Mouse (Mus musculus): ENCODE data around the gene Clcc1.
"Not testable (repeated sequence)": the region's sequence is repeated elsewhere in the genome, so short reads cannot be mapped to it uniquely, and the experiment has no call there.

Gene Clcc1

DNA sequence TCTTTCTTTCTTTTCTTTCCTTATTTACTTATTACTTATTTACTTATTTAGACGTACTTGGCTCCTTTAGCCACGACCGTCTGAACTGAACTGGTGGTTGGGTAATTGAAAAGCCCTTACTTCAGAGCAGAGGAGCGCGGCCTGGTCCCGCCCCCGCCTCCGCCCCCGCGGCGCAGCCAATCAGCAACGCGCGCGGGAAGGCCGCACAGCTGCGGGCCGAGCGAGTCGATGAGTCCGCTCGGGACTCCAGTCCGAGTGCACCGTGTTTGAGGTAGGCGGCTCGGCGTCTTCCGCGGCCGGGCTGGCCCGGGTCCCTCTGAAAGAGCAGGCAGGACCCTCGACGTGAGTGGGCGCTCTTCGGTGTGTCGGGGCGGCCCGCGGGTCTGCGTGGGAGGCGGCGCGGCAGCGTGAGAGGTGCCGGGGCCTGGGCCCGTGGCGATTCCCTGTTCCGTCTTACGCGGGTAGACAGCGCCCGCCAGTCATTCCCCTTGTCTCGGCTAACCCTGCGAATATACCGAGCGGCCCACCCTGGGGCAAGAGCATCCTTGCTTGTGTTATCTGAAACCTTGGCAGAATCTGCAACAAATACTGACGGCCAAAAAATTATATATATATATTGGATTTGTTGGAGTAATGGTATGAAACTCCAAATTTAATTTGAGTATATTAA is at the start of gene Clcc1:
TSS of gene Clcc1 (plus strand) at position 204 of the 670 bp plus-strand sequence.
- peak; percentile 98 for ATAC-seq (ENCODE audit: insufficient number of reproducible peaks, low FRiP score, low TSS enrichment)

DNA sequence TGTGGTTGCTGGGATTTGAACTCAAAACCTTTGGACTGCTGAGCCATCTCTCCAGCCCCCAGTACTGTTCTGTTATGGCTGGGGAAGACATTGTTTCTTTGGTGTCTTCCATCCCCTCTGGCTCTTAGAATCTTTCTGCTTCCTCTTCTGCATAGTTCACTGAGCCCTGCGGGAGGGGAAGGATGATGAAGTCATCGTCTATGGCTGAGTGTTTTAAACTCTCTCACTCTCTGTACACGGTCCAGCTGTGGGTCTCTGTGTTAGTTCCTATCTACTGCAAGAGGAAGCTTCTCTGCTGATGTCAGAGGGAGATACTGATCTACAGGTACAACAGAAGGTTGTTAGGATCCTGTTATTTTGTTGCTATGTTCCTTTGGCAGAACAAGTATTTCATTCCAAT is 44.8 kb upstream of the Clcc1 start:
- no peak for ATAC-seq (ENCODE audit: insufficient number of reproducible peaks, low FRiP score, low TSS enrichment)

DNA sequence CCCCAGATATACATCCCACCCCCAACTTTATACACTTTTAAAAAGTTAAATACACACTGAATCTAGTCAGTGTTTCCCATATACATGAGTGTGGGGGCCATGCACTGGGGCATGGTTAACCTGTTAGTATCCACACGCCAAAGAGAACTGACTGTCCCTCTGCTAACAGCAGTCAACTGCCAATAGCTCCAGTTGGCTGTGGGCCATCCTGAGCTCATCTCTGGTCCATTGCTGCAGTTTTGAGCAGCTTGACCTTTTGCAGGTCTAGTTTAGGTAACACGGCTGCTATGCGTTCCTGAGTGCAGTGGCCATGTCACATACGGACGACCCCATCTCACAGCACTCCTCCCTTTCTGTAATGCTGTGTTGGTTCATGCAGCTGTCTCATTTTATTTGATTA is 19.0 kb upstream of the Clcc1 start:
- ATAC-seq (ENCODE audit: insufficient number of reproducible peaks, low FRiP score, low TSS enrichment) = no peak

DNA sequence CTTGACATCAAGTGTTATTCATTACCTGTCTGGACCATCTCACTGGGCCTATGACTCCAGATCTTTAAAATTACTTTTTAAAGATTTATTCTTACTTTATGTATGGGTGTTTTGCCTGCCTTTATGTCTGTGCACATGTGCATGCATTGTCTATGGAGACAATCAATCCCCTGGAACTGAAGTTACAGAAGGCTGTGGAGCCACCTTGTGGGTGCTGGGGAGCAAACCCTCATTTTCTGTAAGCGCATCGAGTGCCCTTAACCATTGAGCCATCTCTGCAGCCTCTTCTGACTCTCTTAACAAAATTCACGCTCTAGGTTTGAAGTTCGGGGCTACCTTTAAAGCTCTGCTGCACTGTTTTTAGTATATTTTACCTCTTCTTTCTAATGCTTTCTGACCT is 14.3 kb upstream of the Clcc1 start:
- ATAC-seq (ENCODE audit: insufficient number of reproducible peaks, low FRiP score, low TSS enrichment) = no peak

DNA sequence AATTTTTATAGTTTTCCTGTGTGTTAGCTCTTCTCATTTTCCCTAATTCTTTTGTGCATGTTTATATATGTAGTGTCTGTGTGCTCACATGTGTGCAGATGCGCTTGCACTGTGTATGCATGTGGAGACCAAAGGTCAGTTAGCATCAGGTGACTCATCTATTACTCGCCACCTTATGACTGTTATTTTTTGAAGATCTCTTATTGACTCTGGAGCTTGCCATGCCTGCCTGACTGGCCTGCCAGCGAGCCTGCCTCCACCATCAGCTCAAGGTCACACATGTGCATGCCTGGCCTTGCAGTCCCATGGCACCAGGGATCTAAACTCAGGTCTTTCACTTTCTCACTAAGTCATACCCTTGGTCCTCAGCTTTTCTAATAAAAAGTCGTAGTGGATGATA is 12.7 kb upstream of the Clcc1 start:
- ATAC-seq (ENCODE audit: insufficient number of reproducible peaks, low FRiP score, low TSS enrichment) = no peak

DNA sequence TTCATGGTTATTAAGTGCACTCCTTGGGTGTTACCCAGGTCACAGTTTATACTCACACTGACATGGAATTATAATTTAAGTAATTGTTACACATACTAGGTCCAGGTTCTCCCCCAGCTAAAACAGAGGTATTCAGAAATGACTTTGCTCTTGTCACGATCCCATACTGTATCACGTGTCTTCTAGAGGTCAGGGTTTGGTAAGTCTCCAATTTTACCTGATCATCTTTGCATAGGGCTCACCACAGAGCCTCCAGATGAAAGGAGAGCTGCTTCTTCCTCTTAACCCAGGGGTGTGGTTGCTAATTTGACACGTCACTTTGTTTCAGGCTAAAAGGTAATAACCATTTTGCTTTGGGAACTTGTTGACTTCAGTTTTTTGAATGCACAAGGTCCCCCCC is 8.9 kb upstream of the Clcc1 start:
- ATAC-seq (ENCODE audit: insufficient number of reproducible peaks, low FRiP score, low TSS enrichment) = no peak

DNA sequence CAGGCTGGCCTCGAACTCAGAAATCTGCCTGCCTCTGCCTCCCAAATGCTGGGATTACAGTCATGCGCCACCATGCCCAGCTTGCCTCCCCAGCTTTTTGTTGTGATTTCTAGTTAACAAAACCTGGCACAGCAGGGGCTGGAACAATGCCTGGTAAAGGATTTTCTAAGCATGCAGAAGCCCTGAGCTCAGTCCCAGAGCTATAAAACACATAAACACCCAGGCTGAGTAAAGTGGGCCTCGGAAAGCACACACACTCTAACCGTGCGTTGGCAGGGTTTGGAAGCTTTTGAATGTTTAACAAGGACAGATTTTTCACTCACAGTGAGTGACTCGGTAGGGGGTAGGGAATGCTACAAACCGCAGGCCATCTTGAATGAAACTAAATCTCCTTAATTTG is 7.7 kb upstream of the Clcc1 start:
- no peak for ATAC-seq (ENCODE audit: insufficient number of reproducible peaks, low FRiP score, low TSS enrichment)

DNA sequence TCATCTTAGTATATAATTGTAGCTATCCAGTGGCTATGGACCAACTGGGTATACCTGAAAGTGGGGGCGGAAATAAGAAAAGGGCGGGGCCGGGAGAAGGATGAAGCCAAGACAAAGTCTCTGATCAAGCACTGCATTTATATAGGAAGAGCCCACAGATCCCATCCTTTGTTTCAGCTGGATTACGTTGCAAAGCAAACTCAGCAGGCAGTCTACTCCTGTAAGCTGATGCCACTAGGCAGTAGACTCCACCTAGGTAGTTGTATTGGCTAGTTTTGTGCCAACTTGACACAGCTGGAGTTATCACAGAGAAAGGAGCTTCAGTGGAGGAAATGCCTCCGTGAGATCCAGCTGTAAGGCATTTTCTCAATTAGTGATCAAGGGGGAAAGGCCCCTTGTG is 6.0 kb upstream of the Clcc1 start:
- ATAC-seq (ENCODE audit: insufficient number of reproducible peaks, low FRiP score, low TSS enrichment) = not testable (repeated sequence)

DNA sequence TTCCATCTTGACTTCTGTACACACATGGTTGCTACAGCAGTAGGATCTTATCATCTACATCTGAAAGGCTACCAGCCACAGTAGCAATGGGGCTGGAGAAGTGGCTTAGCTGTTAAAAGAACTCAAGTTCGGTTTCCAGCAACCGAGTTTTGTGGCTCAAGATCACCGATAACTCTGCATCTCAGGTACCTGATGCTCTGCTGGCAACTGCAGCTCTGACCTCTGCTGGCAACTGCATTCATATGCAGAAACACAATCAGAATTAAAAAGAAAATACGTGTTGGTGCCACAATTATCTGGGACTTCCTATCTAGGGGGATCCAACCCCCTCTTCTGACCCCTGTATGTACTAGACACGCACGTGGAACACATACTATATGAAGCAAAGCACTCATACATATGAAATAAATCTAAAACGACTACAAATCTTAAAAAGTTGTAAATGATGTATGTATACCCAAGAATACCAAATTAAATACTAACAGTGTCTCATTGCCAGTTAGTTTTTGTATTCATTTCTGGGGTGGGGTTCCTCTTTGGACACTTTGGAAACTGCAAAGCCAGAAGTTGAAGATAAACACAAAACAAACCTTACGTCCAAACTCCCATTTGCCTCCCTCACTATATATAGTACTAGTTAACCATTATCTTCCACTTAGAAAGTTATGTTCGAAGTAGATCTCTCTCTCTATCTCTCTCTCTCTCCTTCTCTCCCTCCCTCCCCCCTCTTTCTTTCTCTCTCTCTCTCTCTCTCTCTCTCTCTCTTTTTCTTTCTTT is 659 bp upstream of the Clcc1 start:
- ATAC-seq (ENCODE audit: insufficient number of reproducible peaks, low FRiP score, low TSS enrichment) = no peak

DNA sequence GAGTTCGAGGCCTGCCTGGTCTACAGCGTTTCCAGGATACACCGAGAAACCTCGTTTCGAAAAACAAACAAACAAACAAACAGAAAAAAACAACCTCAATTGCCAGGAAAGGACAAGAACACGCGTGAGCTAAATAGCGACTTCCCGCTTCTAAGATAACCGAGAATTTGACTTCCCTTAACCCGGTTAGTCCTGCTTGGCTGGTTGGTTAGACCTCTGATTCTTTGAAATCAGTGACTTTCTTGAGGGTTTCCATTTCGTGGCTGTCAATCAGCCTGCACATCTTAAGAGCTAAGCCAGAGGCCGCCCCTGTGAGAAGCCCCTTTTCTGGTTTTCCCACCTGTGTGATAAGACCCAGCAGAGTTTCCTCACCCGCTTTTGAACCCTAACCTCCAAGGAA is 853 bp downstream of the Clcc1 start:
- ATAC-seq (ENCODE audit: insufficient number of reproducible peaks, low FRiP score, low TSS enrichment) = no peak

DNA sequence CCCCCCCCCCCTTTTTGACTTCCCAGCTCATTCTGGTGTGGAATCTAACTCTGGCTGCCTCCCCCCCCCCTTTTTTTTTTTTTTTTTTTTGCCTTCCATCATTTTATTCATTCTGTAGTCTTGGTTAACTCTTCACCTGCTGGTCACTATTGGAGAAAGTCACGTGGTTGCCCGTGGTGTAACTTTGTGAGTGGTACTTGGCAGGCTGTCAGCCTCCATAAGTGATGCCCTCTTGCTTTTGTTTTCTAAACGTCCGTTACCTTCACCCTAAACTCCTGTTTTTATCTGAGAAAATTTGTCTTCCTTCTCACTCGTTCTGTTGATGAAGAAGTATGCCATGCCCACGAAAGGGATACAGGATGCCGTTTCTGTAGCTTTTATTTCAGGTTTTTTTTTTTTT is 1.8 kb downstream of the Clcc1 start:
- ATAC-seq (ENCODE audit: insufficient number of reproducible peaks, low FRiP score, low TSS enrichment) = no peak

DNA sequence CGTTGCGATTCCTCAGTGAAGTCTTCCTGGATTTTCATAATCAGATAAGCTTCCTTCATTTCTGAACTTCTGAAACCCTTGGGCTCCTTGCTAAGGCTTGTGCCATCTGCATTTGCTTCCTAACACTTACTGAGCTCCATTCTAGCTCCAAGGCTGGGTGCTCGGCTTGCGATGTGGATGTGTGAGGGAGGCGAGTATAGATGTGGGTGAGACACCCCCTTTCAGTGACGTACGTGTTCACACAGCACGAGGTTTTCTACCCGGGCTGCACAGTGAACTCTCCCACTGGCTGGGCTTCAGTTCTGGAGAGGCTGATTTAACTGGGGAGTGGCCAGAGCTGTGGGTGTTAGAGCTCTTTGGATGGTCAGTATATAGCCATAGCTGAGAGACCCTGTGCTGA is 4.9 kb downstream of the Clcc1 start:
- no peak for ATAC-seq (ENCODE audit: insufficient number of reproducible peaks, low FRiP score, low TSS enrichment)

DNA sequence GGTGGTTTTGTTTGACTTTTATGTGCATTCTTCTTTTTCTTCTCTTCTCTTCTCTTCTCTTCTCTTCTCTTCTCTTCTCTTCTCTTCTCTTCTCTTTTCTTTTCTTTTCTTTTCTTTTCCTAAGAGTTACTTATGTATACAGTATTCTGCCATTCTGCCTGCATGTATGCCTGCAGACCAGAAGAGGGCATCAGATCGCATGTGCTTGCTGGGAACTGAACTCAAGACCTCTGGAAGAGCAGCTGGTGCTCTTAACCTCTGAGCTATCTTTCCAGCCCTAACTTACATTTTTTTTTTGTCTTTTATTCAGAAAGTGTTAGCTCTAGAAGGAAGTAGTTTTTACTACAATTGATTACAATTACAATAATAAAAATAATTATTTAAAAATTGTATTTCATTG is 7.2 kb downstream of the Clcc1 start:
- ATAC-seq (ENCODE audit: insufficient number of reproducible peaks, low FRiP score, low TSS enrichment) = no peak

DNA sequence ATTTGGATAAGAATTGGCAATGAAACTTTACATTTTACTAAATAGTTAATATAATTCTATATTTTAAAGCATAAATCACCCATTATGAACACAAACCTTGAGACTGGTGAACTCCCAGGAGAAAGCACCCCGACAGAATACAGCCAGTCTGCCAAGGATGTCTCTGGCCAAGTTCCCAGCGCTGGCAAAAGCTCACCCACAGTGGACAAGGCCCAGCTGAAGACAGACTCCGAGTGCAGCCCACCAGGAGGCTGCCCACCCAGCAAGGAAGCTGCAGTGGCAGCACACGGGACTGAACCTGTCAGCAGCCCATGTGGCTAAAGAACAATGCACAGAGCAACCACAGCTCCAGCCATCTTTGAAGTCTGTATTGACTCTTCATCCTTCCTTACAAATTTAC is 22.9 kb downstream of the Clcc1 start:
- no peak for ATAC-seq (ENCODE audit: insufficient number of reproducible peaks, low FRiP score, low TSS enrichment)

DNA sequence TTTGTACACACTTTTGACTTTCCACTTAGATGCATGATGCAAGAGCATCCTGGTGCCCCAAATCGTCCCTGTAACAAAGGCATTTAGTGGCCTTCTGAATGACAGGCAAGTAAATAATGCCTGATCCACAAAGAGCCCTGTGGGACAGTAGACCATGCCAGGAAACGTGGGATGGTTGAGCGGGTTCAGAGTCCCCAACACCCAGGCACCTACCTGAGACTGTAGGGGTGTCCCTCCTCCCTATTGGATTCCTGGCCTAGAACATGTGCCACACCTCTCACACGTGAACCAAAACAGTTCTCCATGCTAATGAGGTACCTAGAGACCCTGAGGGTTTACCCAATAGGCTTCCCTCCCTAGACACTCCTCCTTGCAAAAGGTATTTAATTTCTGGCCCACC is 27.3 kb downstream of the Clcc1 start:
- ATAC-seq (ENCODE audit: insufficient number of reproducible peaks, low FRiP score, low TSS enrichment) = no peak

DNA sequence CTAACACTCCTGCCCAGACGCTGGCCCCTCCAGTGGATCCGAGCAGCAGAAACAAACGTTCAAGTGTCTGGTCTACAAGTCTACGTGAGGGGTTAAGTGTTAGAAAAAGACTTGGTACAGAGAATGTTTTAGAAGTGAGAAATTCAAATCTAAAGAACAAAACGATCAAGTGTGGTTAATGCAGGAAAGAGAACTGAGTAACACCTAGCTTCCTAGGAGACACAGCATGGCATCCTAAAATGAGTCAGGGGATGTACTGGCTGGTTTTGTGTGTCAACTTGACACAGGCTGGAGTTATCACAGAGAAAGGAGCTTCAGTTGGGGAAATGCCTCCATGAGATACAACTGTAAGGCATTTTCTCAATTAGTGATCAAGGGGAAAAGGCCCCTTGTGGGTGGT is 29.9 kb downstream of the Clcc1 start:
- not testable (repeated sequence) for ATAC-seq (ENCODE audit: insufficient number of reproducible peaks, low FRiP score, low TSS enrichment)

DNA sequence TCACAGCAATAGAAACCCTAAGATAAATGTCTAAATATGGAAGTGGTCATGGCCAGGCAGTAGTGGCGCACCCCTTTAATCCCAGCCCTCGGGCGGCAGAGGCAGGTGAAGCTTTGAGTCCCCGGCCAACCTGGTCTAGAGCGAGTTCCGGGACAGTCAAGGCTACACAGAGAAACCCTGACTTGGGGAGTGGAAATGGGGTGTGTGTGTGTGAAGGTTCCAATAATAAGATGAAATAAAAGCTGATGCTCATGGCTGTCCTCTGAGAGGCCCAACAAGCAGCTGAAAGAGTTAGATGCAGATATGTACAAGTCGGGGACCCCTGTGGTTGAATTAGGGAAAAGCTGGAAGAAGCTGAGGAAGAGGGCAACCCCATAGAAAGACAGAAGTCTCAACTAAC is 32.0 kb downstream of the Clcc1 start:
- ATAC-seq (ENCODE audit: insufficient number of reproducible peaks, low FRiP score, low TSS enrichment) = no peak

DNA sequence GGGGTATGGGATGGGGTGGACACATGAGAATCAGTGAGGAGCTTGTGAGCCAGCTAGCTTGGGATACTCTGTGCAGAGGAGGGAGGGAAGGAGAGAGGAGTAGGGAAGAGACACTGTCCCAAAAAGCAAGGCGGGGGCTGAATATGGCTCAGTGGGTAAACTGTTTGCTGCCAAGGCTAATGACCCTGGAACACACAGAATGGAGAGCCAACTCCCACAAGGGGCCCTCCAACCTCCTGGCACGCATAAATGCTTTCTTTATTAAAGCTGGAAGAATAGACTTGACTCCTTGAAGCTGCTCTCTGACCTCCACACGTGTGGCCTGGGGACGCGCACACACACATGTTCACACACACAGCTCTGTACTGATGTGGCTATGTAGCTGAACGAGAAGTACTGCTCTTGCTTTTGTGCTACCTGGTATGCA is 35.3 kb downstream of the Clcc1 start:
- no peak for ATAC-seq (ENCODE audit: insufficient number of reproducible peaks, low FRiP score, low TSS enrichment)

DNA sequence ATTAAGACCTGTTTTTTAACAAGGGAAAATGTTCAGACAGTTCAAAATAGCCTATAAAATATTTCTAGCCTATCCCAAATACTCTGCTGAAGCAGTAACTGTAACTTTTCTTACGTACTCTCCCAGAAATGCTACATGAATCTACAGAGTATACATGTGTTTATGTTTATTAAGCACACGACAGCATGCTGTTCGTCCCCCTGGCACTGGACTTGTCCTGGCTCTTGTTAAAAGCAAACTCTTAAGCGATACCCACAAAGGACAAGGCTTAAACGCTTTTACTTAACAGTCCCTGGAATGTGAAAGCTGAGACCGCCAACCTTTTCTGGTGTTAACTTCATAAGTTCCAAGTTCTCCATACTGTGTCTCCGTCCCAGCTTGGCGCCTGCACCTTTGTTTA is 35.7 kb downstream of the Clcc1 start:
- ATAC-seq (ENCODE audit: insufficient number of reproducible peaks, low FRiP score, low TSS enrichment) = no peak

DNA sequence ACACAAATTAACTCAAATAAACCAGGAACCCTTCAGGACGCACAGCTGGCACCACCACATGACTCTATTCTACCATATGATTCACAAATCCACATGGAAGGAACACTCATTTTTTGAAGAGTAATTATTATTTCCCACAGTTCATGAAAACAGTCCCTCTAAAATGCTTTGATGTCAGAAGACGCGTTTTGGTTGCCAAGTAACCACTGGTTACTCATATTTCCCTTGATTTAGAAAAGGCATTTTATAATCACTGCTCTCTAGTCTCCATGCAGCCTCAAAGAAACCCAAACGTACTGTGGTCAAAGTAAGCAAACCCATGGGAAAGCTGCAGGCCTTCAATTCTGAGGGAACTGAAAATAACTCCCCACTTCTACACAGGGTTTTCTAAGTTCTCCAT is 36.3 kb downstream of the Clcc1 start:
- no peak for ATAC-seq (ENCODE audit: insufficient number of reproducible peaks, low FRiP score, low TSS enrichment)

DNA sequence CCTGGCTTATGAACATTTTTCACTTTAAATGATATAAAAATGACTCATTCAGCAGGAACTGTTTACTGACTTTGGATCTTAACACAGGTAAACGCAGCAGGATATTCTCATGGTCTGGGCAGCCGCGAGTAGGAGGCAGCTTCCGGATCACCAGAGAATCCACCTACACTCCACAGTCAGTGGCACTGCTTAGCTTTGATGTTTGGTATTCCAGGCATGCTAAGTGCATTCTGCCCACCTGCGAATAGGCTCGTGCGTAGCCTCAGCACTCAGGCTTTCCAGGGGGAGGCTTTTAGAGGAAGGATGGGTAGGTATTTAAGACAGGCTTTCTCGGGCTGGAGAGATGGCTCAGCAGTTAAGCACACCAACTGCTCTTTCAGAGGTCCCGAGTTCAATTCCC is 40.6 kb downstream of the Clcc1 start:
- ATAC-seq (ENCODE audit: insufficient number of reproducible peaks, low FRiP score, low TSS enrichment) = no peak

DNA sequence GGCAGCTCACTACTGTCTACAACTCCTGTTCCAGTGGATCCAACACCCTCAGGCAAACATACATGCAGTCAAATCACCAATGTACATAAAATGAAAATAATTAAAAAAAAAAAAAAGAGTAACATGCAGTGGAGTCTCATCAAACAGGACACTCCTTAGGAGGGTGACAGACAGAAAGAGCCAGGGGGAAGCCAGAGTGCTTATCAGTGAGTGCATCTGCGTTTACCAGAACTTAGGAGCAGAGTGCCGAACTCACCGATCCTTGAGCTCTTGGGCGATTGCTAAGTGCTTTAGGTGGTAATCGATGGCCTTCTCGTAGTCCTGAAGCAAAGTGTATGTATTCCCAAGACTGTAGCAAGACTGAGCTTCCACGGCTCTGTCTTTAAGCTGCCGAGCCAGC is 44.9 kb downstream of the Clcc1 start:
- ATAC-seq (ENCODE audit: insufficient number of reproducible peaks, low FRiP score, low TSS enrichment) = no peak

Data from cerebellum, adult (tissue).